Mouse (Mus musculus): ENCODE data around the gene Gm12886. TPM values are rescaled to one million over a fixed set of nuclear protein-coding genes. Genes with fewer than 3 reads are reported as not detected.

Gm12886 gene
- polyA plus RNA-seq (2014; fragmentation: Illumina TruSeq; extraction: RNeasy Lipid Tissue Mini Kit (QIAGEN cat#74804); ENCODE audit: low read depth, low replicate concordance) = not detected

DNA sequence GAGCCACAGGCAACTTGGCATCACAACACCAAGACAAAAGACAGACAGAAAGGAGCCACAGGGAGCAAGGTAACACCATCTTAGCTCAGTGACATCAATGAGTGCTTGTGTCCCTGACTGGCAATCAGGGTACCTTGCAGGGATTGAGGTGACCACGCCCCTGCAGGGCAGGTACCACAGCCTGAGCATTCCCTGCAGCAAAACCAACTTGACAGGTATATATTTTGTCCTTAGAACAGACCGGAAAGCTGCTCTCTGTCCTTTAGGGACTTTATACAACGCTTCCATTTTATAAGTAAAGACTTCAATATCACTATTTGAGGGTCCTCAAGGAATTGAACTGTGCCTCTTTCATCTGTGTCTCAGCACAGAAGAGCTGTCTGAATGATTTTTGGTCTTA is at the start of gene Gm12886:
Gm12886 (minus strand) TSS at position 101 of the 400 bp plus-strand sequence.

Other genes with a start within 250 kb of the Gm12886 start
- gene Rlf, start 208.0 kb downstream of the Gm12886 start, polyA plus RNA-seq (2014; fragmentation: Illumina TruSeq; extraction: RNeasy Lipid Tissue Mini Kit (QIAGEN cat#74804); ENCODE audit: low read depth, low replicate concordance) = 7.5 TPM
- gene Gm12888, start 98.2 kb downstream of the Gm12886 start, polyA plus RNA-seq (2014; fragmentation: Illumina TruSeq; extraction: RNeasy Lipid Tissue Mini Kit (QIAGEN cat#74804); ENCODE audit: low read depth, low replicate concordance) = not detected
- not detected for gene Gm12887, start 199.0 kb upstream of the Gm12886 start, polyA plus RNA-seq (2014; fragmentation: Illumina TruSeq; extraction: RNeasy Lipid Tissue Mini Kit (QIAGEN cat#74804); ENCODE audit: low read depth, low replicate concordance)